Mouse (Mus musculus): ENCODE data around the gene Phc1. TPM values are rescaled to one million over a fixed set of nuclear protein-coding genes. Genes with fewer than 3 reads are reported as not detected.

Gene Phc1
- polyA plus RNA-seq, 1 experiment from 2014 or later: 24.5 TPM

DNA sequence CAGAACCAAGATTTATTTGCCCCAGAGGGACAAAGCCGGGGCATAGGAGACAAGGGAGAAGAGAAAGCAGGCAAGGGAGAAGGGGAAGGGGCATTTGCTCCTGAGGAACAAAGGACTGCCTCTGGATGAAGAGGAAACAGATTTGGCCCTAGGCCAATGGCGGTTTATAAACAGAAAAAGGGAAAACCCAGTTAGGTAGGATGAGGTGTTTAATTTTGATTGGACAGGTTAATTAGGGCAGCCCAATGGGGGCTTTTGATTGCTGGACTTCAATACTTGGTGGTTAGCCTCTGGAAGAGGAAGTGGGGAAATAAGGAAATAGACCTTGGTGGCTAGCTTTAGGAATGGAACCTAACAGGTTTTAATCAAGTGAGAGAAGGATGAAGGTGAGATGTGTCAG, 48.2 kb downstream of the Phc1 start:
- peaks cover 10% of the 10 kb centered on the region; the same call in 1 of the 2 replicates for H3K4me1 ChIP-seq
- H3K9ac ChIP-seq: no peak overlapping the region
- no peak for ATAC-seq (ENCODE audit: insufficient number of reproducible peaks, insufficient read depth, low FRiP score, low TSS enrichment, low read depth)
- H3K36me3 ChIP-seq: no peaks in the 10 kb centered on the region
- no peak overlapping the region for H3K27ac ChIP-seq
- no peak overlapping the region for H3K4me3 ChIP-seq
- no peaks in the 10 kb centered on the region for H3K9me3 ChIP-seq
- H3K4me2 ChIP-seq: no peak overlapping the region
- WGBS: 45% methylated on average over 2 of the region's 2 CpGs
- H3K27me3 ChIP-seq: no peaks in the 10 kb centered on the region

DNA sequence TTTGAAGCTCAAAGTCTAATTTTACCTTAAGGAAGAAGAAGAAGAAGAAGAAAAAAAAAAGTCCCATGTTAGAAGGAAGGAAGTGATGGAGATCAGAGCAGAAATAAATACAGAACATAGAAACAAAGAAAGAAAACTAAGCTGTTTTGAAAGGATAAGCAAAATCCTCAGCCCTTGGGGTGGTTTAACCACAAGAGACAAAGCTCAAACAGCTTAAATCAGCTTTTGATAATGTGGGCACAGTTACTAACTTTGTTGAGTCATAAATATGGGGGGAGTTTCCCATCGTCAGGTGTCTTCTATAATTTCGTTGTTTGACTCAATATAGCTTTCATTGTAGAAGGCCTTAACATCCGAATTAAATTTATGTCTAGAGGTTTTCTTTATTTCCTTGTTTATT, 48.6 kb downstream of the Phc1 start:
- H3K36me3 ChIP-seq: no peaks in the 10 kb centered on the region
- H3K27me3 ChIP-seq: no peaks in the 10 kb centered on the region
- ATAC-seq (ENCODE audit: insufficient number of reproducible peaks, insufficient read depth, low FRiP score, low TSS enrichment, low read depth): no peak
- no peak overlapping the region for H3K27ac ChIP-seq
- peaks cover 6% of the 10 kb centered on the region; the same call in 1 of the 2 replicates for H3K4me1 ChIP-seq
- H3K9ac ChIP-seq: no peak overlapping the region
- 64% methylated on average over 3 of the region's 3 CpGs for WGBS
- no peak overlapping the region for H3K4me3 ChIP-seq
- no peaks in the 10 kb centered on the region for H3K9me3 ChIP-seq
- no peak overlapping the region for H3K4me2 ChIP-seq

DNA sequence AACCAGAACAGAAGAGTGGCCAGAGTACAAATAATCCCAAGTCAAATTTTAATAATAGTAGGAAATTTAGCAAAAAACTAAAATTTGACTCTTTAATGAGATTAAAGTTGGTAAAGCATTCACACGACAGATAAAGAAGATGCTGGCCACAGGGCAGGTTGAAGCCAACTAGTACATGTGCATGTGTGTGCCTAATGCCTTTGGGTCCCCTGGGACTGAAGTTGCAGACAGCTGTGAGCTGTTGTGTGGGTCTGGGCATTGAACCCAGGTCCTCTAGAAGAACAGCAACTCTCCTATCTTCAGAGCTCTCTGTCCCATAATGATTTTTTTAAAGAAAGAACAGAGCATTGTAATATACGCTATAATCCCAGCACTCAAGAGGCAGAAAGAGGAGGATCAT, 49.1 kb downstream of the Phc1 start:
- no peak overlapping the region for H3K9ac ChIP-seq
- peaks cover 5% of the 10 kb centered on the region; the same call in 1 of the 2 replicates for H3K4me1 ChIP-seq
- no peak overlapping the region for H3K4me3 ChIP-seq
- no peak overlapping the region for H3K27ac ChIP-seq
- H3K4me2 ChIP-seq: no peak overlapping the region
- 71% methylated on average over 2 of the region's 2 CpGs for WGBS
- H3K27me3 ChIP-seq: no peaks in the 10 kb centered on the region
- no peaks in the 10 kb centered on the region for H3K36me3 ChIP-seq
- no peaks in the 10 kb centered on the region for H3K9me3 ChIP-seq
- no peak for ATAC-seq (ENCODE audit: insufficient number of reproducible peaks, insufficient read depth, low FRiP score, low TSS enrichment, low read depth)

DNA sequence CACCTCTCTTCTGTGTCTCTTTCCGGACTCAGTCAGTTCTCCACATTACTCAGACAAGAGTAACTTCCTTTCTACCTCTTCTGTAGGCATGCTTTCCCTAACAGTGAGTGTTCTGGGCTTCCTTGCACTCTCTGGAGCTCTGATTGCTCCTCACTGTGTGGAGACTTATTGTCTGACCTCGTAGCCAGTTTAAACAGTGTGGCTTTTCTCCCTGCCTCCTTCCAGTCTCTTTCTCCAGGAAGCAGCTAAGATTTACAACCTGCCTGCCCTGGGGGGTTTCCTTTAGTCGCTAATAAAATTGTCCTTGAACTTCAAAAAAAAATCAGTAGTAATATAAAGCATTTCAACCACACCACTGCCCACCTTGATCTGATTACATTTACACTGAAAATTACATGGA, 50.1 kb downstream of the Phc1 start:
- Histone ChIP-seq H3K9me3 (no peaks in the 10 kb centered on the region), H3K36me3 (no peaks in the 10 kb centered on the region), H3K4me3 (no peak overlapping the region), H3K27me3 (no peaks in the 10 kb centered on the region), H3K9ac (no peak overlapping the region), H3K4me2 (no peak overlapping the region), H3K27ac (no peak overlapping the region), H3K4me1 (peaks cover 5% of the 10 kb centered on the region; the same call in 1 of the 2 replicates)
- WGBS: 24% methylated on average over 3 of the region's 3 CpGs
- ATAC-seq (ENCODE audit: insufficient number of reproducible peaks, insufficient read depth, low FRiP score, low TSS enrichment, low read depth): no peak

DNA sequence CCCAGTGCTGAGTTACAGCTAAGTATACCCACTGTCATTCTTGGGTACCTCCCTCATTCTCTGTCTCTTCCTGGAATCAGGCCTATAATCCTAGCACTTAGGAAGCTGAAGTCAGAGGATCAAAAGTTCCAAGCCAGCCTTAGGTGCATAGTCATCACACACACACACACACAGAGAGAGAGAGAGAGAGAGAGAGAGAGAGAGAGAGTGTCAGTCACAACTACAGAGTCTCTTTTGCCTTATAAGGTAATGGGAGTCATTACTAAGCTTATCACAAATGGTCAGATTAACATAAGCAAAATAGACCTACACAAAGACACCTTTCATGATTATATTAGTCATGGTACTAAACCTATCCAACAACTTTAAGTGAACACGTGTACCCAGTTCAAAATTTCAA, 51.0 kb downstream of the Phc1 start:
- Histone ChIP-seq H3K9me3 (no peaks in the 10 kb centered on the region), H3K27ac (no peak overlapping the region), H3K4me3 (no peak overlapping the region), H3K4me1 (peaks cover 5% of the 10 kb centered on the region; the same call in 1 of the 2 replicates), H3K36me3 (no peaks in the 10 kb centered on the region), H3K9ac (no peak overlapping the region), H3K4me2 (no peak overlapping the region), H3K27me3 (no peaks in the 10 kb centered on the region)
- 52% methylated on average over 1 of the region's 1 CpGs for WGBS
- ATAC-seq (ENCODE audit: insufficient number of reproducible peaks, insufficient read depth, low FRiP score, low TSS enrichment, low read depth): no peak

DNA sequence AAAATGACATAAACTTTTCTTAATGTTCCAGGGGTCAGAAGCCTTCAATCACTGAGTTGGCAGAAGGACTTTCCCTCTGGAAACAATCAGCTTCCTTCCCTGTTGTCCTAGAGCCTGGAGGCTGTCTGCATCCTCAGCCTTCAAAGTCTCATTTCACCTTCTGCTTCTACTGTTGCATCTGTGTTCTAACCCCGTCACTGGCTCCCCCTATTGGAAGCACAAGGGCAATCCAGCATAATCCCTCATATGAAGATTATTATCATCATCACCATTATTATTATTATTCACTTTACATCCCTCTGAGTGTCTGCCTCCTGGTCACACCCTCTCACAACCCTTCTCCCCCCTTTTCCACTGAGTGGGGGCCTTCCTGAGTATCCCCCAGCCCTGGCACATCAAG, 52.1 kb downstream of the Phc1 start:
- Histone ChIP-seq H3K9me3 (no peaks in the 10 kb centered on the region), H3K9ac (no peak overlapping the region), H3K4me2 (no peak overlapping the region), H3K36me3 (no peaks in the 10 kb centered on the region), H3K4me3 (no peak overlapping the region), H3K4me1 (peaks cover 5% of the 10 kb centered on the region; the same call in 1 of the 2 replicates), H3K27ac (no peak overlapping the region), H3K27me3 (no peaks in the 10 kb centered on the region)
- 37% methylated on average over 1 of the region's 1 CpGs for WGBS
- ATAC-seq (ENCODE audit: insufficient number of reproducible peaks, insufficient read depth, low FRiP score, low TSS enrichment, low read depth): no peak

DNA sequence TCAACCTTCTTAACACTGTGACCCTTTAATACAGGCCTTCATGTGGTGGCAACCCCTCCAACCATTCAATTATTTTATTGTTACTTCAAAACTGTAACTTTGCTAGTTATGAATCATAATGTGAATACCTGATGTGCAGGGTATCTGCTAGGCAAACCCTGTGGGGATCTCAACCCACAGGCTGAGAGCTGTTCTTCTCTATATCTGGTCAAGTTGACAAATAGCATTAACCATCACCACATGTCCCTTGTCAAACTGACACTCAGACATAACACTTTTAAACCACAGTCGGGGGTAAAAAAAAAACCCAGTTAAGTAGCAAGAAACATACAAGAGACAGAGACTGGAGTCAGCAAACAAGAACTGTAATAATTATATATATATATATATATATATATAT, 55.5 kb downstream of the Phc1 start:
- 64% methylated on average over 1 of the region's 1 CpGs for WGBS
- Histone ChIP-seq H3K36me3 (no peaks in the 10 kb centered on the region), H3K4me2 (no peak overlapping the region), H3K27me3 (no peaks in the 10 kb centered on the region), H3K9me3 (no peaks in the 10 kb centered on the region), H3K4me3 (no peak overlapping the region), H3K27ac (no peak overlapping the region), H3K4me1 (no peaks in the 10 kb centered on the region), H3K9ac (no peak overlapping the region)
- no peak for ATAC-seq (ENCODE audit: insufficient number of reproducible peaks, insufficient read depth, low FRiP score, low TSS enrichment, low read depth)

DNA sequence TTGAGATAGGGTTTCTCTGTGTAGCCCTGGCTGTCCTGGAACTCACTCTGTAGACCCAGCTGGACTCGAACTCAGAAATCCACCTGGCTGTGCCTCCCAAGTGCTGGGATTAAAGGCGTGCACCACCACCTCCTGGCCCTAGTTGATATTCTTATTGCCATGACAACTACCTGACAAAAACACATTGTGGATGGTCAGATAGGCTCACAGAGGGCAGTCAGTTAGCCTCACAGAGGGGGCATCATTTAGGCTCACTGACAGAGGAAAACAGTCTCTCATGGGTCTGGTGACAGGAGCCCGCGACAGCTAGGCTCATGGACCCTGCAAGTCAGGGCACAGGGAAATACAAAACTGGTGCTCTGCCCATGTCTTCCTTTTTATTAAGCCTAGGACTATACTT, 56.1 kb downstream of the Phc1 start:
- ATAC-seq (ENCODE audit: insufficient number of reproducible peaks, insufficient read depth, low FRiP score, low TSS enrichment, low read depth): no peak
- Histone ChIP-seq H3K9ac (no peak overlapping the region), H3K27ac (no peak overlapping the region), H3K27me3 (no peaks in the 10 kb centered on the region), H3K4me1 (no peaks in the 10 kb centered on the region), H3K4me3 (no peak overlapping the region), H3K36me3 (no peaks in the 10 kb centered on the region), H3K9me3 (no peaks in the 10 kb centered on the region), H3K4me2 (no peak overlapping the region)
- 83% methylated on average over 4 of the region's 4 CpGs for WGBS

DNA sequence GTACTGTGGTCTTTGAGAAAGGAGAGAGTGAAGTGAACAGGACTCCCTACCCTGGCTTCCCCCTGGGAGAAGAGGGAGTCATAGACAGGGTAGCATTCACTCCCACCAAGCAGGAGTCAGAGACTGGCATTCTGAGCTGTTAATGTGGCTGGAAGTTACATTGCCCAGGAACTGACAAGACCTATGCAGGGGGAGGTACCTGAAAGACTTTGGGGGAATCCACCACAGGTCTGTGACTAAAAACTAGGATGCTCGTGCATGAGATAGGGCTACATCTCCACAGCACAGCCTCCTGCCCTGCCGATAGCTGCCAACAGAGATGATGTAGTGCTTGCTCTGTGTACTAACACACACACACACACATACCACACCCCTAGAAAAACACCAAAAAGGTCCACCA, 56.9 kb downstream of the Phc1 start:
- Histone ChIP-seq H3K4me1 (no peaks in the 10 kb centered on the region), H3K36me3 (no peaks in the 10 kb centered on the region), H3K27ac (no peak overlapping the region), H3K9ac (no peak overlapping the region), H3K27me3 (no peaks in the 10 kb centered on the region), H3K4me2 (no peak overlapping the region), H3K9me3 (no peaks in the 10 kb centered on the region), H3K4me3 (no peak overlapping the region)
- ATAC-seq (ENCODE audit: insufficient number of reproducible peaks, insufficient read depth, low FRiP score, low TSS enrichment, low read depth): no peak
- 84% methylated on average over 2 of the region's 2 CpGs for WGBS

DNA sequence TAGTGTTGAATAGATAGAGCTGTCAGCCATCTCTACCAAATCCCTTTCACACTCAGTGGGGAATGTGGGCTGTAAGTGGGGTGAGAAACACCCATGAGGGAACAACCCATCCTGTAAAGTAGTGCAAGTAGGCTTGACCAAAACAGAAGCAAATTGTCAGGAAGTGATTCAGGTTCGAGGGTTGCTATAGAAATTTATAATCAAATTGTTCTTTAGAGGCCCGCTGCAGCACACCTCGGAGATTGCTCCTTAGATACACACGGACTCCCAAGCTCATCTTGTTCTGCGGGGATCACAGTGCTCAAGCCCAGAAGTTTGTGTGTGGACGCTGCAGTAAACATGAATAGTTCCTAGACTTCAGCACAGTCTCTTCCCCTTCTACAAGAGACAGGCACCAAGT, 57.6 kb downstream of the Phc1 start, which contains the start of gene Klrg1:
Gene Klrg1, minus strand, starts transcription at position 101 of the 400 bp plus-strand sequence.
- Histone ChIP-seq H3K27ac (no peak within 1 kb of the TSS), H3K4me3 (no peak within 1 kb of the TSS), H3K9me3 (no peaks in the 10 kb centered on the region), H3K36me3 (no peaks in the 10 kb centered on the region), H3K4me2 (no peak within 1 kb of the TSS), H3K27me3 (no peaks in the 10 kb centered on the region), H3K4me1 (no peaks in the 10 kb centered on the region), H3K9ac (no peak within 1 kb of the TSS)
- ATAC-seq (ENCODE audit: insufficient number of reproducible peaks, insufficient read depth, low FRiP score, low TSS enrichment, low read depth): no peak
- WGBS: 74% methylated on average over 6 of the region's 6 CpGs

DNA sequence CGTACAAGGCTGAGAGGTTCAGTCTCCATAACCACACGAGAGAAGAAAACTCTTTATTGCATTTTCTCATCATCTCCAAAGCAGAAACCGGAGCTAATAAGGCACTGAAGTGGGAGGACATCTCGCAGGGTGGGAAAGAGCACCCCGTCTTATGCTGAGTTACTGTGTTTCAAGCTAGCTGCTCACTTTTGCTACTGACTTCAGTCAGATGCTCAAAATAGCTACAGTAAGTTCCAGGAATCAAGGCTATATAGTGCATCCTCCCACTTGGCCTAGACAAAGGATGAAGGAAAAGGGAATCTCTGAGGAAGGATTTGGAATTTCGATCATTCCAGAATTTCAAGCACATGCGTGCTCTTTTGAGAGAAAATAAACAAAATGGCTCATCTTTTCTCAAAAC, 63.8 kb downstream of the Phc1 start:
- H3K4me2 ChIP-seq: no peak overlapping the region
- H3K9ac ChIP-seq: no peak overlapping the region
- no peak overlapping the region for H3K4me3 ChIP-seq
- WGBS: 82% methylated on average over 7 of the region's 7 CpGs
- no peak for ATAC-seq (ENCODE audit: insufficient number of reproducible peaks, insufficient read depth, low FRiP score, low TSS enrichment, low read depth)
- no peak overlapping the region for H3K27ac ChIP-seq
- no peaks in the 10 kb centered on the region for H3K36me3 ChIP-seq
- no peaks in the 10 kb centered on the region for H3K9me3 ChIP-seq
- H3K4me1 ChIP-seq: no peaks in the 10 kb centered on the region
- H3K27me3 ChIP-seq: no peaks in the 10 kb centered on the region

DNA sequence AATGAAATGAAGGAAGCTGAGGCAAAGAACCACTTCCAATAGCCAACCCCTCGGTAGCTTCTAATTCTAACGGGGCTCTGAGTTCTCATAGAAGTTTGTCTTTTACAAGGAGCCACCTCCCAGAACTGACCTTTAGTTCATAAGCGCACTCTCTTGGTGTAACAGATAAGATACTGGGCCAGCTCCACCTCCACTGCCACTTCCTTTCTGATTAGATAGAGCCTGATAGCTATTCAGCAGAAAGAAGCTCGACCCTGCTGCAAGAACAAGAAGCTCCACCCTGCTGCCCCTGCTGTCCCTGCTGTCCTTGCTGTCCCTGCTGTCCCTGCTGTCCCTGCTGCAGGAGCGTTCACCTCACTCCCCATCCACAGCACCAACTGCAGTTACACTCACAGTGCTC, 65.8 kb downstream of the Phc1 start:
- 63% methylated on average over 5 of the region's 5 CpGs for WGBS
- no peak overlapping the region for H3K9ac ChIP-seq
- H3K27ac ChIP-seq: no peak overlapping the region
- H3K9me3 ChIP-seq: no peaks in the 10 kb centered on the region
- ATAC-seq (ENCODE audit: insufficient number of reproducible peaks, insufficient read depth, low FRiP score, low TSS enrichment, low read depth): no peak
- no peaks in the 10 kb centered on the region for H3K4me1 ChIP-seq
- H3K36me3 ChIP-seq: no peaks in the 10 kb centered on the region
- H3K4me3 ChIP-seq: no peak overlapping the region
- no peaks in the 10 kb centered on the region for H3K27me3 ChIP-seq
- no peak overlapping the region for H3K4me2 ChIP-seq

DNA sequence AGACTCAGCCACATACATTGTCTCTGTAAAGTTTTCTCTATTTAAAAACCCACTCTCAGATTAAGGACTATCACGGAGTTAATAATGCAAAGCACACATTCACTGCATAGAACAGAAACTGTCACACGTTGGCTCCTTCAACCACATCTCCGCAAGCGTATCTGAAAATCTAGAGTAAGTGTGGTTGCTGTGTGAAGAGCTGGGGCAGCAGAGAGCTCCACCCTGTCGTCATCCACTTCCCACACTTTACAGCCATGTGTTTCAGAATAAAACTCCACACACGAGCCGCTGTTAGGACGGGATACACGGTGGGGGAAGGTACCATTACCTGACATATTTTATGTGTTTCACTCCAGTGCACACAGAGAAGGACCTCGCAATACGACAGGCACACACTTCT, 70.2 kb downstream of the Phc1 start:
- no peak for ATAC-seq (ENCODE audit: insufficient number of reproducible peaks, insufficient read depth, low FRiP score, low TSS enrichment, low read depth)
- Histone ChIP-seq H3K9ac (no peak overlapping the region), H3K4me1 (no peaks in the 10 kb centered on the region; the same call in 1 of the 2 replicates), H3K4me2 (no peak overlapping the region), H3K9me3 (no peaks in the 10 kb centered on the region), H3K36me3 (no peaks in the 10 kb centered on the region), H3K27ac (no peak overlapping the region), H3K27me3 (no peaks in the 10 kb centered on the region), H3K4me3 (no peak overlapping the region)
- 77% methylated on average over 11 of the region's 11 CpGs for WGBS

All from embryonic facial prominence, embryonic 13.5 days (tissue).